Mouse (Mus musculus): ENCODE measurements around the gene Vps13d. TPM values are rescaled to one million over a fixed set of nuclear protein-coding genes. Genes with fewer than 3 reads are reported as not detected.
A peak's percentile ranks its signal among the peaks of the same experiment; 100 is the strongest.

Vps13d gene
- polyA plus RNA-seq, 1 experiment: 23.5 TPM

DNA sequence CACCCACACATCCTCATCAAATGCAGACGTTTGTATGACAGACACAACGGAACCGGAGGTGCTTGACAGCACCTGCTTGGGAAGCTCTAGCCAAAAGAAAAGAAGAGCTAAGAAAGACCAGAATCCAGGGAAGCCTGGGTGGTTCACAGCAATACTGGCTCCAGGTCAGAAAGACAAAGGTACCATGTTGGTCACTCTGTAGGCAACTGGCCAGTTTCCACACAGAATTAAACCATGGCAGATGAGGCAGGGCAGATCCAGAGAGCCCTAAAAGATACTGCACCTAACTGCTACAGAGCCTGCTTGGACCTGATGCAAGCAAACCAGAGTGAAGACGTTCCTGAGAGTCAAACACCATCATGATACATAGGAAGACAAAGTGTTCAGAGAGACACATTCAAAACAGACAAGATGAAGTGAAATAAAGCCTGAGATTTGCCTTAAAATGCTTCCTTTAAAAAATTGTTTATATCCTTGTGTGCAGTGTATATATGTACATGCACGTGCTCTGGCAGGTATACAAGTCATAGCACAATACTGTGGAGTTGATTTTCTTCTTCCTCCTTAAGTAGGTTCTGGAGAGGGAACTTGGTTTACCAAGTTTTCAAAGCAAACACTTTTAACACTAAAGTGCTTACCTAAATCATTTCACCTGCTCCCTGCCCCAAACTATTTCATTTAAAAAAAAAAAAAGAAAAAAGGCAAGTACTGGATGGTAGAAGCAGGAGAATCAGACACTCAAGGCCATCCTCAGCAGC, 44.3 kb downstream of the Vps13d start:
- Histone ChIP-seq H3K4me1 (replicated peaks; ENCODE audit: control insufficient read depth, insufficient read depth, low read length) (no peaks in the 10 kb centered on the region), H3K27ac (ENCODE audit: control insufficient read depth, insufficient read depth, low read length) (no peak overlapping the region), H3K27me3 (ENCODE audit: control insufficient read depth, insufficient read depth, low read length) (no peaks in the 10 kb centered on the region), H3K4me3 (ENCODE audit: control insufficient read depth, insufficient read depth, low read length) (no peak overlapping the region), H3K36me3 (ENCODE audit: control insufficient read depth, insufficient read depth, low read length) (peaks cover 64% of the 10 kb centered on the region)
- DNase-seq: no peak
- 95% methylated on average over 5 of the region's 5 CpGs for WGBS
- no peak for TF ChIP-seq CTCF (IDR thresholded peaks at IDR 0.05; ENCODE audit: borderline replicate concordance, control insufficient read depth, extremely low read depth, insufficient read depth, low read length, poor library complexity)
- TF ChIP-seq POLR2A (IDR thresholded peaks at IDR 0.05; ENCODE audit: control insufficient read depth, extremely low read depth, insufficient read depth, low read length, poor library complexity): no peak

DNA sequence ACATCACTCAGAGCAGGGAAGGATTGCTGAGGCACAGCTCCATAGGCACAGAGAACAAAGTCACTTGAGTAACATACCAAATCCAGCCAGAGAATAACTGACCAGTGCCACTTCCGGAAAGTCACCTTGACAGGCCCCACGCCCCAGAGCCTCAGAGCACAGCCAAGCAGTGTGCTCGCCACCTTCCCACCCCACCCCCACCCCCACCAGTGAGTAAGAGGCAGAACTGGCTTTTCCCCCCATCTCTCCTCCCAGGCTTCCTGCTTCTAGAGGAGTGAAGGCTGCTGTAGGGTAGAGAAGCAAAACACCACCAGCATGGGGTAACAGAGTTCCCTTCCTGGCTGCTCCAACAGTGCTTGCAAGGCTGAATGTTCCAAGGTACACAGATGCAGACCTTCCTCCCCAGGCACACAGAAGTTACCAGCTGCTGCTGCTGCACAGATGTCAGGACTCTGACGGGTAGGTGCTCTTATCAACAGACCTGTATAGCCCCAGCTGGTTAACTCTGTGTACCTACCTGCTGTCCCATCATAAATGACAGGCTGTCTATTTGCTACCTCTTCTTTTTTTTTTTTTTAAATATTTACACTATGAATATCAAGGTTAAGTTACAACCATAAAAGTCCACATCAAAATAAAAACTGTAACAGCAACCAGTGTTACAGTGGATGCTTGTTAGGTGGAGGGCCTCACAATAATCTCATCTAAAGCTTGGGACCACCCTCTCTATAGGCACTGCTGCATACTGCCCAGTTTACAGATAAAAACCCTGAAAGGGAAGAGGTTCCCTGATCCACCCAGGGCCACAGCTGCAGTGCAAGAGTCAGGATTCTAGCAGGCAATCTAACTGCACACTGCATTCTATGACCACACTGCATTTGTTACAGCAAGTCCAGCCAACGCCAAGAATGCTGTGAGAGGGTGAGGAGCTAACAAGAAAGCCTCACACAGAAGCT, 47.5 kb downstream of the Vps13d start:
- no peaks in the 10 kb centered on the region for H3K4me1 ChIP-seq (replicated peaks; ENCODE audit: control insufficient read depth, insufficient read depth, low read length)
- H3K27ac ChIP-seq (ENCODE audit: control insufficient read depth, insufficient read depth, low read length): no peak overlapping the region
- no peaks in the 10 kb centered on the region for H3K27me3 ChIP-seq (ENCODE audit: control insufficient read depth, insufficient read depth, low read length)
- peaks cover 59% of the 10 kb centered on the region for H3K36me3 ChIP-seq (ENCODE audit: control insufficient read depth, insufficient read depth, low read length)
- H3K4me3 ChIP-seq (ENCODE audit: control insufficient read depth, insufficient read depth, low read length): no peak overlapping the region
- DNase-seq: peak; percentile 18
- no peak for TF ChIP-seq POLR2A (IDR thresholded peaks at IDR 0.05; ENCODE audit: control insufficient read depth, extremely low read depth, insufficient read depth, low read length, poor library complexity)
- TF ChIP-seq CTCF (IDR thresholded peaks at IDR 0.05; ENCODE audit: borderline replicate concordance, control insufficient read depth, extremely low read depth, insufficient read depth, low read length, poor library complexity): no peak
- 92% methylated on average over 5 of the region's 5 CpGs for WGBS

DNA sequence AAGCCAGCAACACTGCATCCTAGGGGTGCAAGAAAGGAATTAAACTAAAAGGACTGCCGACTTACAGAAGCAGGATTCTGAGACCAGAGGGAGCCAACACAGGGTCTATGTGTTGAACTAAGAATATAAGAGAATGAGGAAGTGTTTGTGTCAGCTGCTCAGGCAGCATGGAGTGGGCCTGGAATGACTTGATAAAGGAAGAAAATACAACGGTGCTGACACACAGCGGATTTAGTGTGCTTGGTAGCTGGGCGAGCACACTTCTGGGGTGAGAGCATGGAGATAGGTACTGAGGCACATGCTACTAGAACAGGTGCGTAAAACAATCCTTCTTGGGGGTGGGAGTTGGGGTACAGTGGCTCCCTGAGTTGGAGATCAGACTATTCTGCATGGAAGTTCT, 51.3 kb downstream of the Vps13d start:
- TF ChIP-seq CTCF (IDR thresholded peaks at IDR 0.05; ENCODE audit: borderline replicate concordance, control insufficient read depth, extremely low read depth, insufficient read depth, low read length, poor library complexity) (no peak), POLR2A (IDR thresholded peaks at IDR 0.05; ENCODE audit: control insufficient read depth, extremely low read depth, insufficient read depth, low read length, poor library complexity) (no peak)
- no peak overlapping the region for H3K4me3 ChIP-seq (ENCODE audit: control insufficient read depth, insufficient read depth, low read length)
- H3K27ac ChIP-seq (ENCODE audit: control insufficient read depth, insufficient read depth, low read length): no peak overlapping the region
- no peak for DNase-seq
- WGBS: 84% methylated on average over 5 of the region's 5 CpGs
- no peaks in the 10 kb centered on the region for H3K27me3 ChIP-seq (ENCODE audit: control insufficient read depth, insufficient read depth, low read length)
- peaks cover 76% of the 10 kb centered on the region for H3K36me3 ChIP-seq (ENCODE audit: control insufficient read depth, insufficient read depth, low read length)
- no peaks in the 10 kb centered on the region for H3K4me1 ChIP-seq (replicated peaks; ENCODE audit: control insufficient read depth, insufficient read depth, low read length)

DNA sequence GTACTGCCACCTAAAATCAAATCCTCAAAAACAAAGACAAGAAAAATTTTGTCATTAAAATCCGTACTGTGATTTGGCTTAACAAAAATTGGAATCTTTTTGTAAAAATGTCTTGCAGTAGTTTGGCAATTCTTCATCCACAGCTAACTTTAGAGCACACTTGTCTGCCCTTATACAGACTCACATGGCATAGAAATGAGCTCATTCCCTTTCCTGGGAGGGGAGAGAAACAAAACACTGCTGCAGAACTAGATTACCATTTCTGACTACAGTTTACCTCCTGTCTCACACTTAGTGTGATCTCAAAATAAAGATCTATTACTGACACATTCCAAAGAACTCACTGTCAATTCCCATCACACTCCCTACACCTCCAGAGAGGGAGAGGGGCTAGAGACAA, 58.1 kb downstream of the Vps13d start:
- H3K36me3 ChIP-seq (ENCODE audit: control insufficient read depth, insufficient read depth, low read length): peaks cover 80% of the 10 kb centered on the region
- no peak overlapping the region for H3K27ac ChIP-seq (ENCODE audit: control insufficient read depth, insufficient read depth, low read length)
- no peak for TF ChIP-seq CTCF (IDR thresholded peaks at IDR 0.05; ENCODE audit: borderline replicate concordance, control insufficient read depth, extremely low read depth, insufficient read depth, low read length, poor library complexity)
- H3K4me3 ChIP-seq (ENCODE audit: control insufficient read depth, insufficient read depth, low read length): no peak overlapping the region
- H3K4me1 ChIP-seq (replicated peaks; ENCODE audit: control insufficient read depth, insufficient read depth, low read length): no peaks in the 10 kb centered on the region
- H3K27me3 ChIP-seq (ENCODE audit: control insufficient read depth, insufficient read depth, low read length): no peaks in the 10 kb centered on the region
- no peak for DNase-seq
- WGBS: 93% methylated on average over 1 of the region's 1 CpGs

DNA sequence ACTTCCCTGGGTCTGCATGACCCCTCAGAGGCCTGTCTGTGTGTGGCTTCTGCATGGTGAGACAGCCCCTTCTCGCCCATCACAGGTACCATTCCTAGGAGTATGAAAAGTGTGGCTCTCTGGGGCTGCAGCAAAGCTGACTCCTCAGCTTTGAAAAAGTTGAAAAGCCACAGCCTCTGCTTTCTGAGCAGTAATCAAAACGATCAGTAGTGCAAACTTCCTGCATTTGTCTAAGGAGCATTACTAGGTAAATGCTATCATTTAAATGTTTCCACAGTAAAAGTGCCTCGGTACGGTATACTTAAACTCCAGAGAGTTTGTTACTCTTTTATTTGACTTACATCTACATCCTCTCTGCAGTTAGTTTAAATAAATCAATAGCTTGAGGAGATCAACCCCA, 59.3 kb downstream of the Vps13d start:
- TF ChIP-seq POLR2A (IDR thresholded peaks at IDR 0.05; ENCODE audit: control insufficient read depth, extremely low read depth, insufficient read depth, low read length, poor library complexity) (no peak), CTCF (IDR thresholded peaks at IDR 0.05; ENCODE audit: borderline replicate concordance, control insufficient read depth, extremely low read depth, insufficient read depth, low read length, poor library complexity) (no peak)
- WGBS: 69% methylated on average over 4 of the region's 4 CpGs
- Histone ChIP-seq H3K27ac (ENCODE audit: control insufficient read depth, insufficient read depth, low read length) (no peak overlapping the region), H3K36me3 (ENCODE audit: control insufficient read depth, insufficient read depth, low read length) (peaks cover 80% of the 10 kb centered on the region), H3K4me3 (ENCODE audit: control insufficient read depth, insufficient read depth, low read length) (no peak overlapping the region), H3K27me3 (ENCODE audit: control insufficient read depth, insufficient read depth, low read length) (no peaks in the 10 kb centered on the region), H3K4me1 (replicated peaks; ENCODE audit: control insufficient read depth, insufficient read depth, low read length) (no peaks in the 10 kb centered on the region)
- no peak for DNase-seq

DNA sequence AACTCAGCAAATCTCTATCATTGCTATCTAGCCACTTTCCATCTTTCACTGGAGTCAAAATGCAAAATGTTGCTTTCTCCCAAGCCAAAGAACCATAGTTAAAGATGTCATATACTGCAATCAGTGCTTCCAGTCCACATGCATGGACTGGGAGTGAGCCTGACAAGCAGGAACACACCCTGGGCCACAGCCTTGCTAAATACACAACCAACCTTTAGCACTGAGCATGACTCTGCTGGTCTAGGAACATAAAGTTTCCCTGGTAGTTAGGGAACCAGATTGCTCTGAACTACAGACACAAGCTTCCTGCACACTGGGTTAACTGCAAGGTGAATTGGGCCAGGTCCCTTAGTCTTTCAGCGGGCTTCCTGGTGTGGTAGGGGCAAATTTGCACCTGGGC, 64.0 kb downstream of the Vps13d start:
- H3K27me3 ChIP-seq (ENCODE audit: control insufficient read depth, insufficient read depth, low read length): no peaks in the 10 kb centered on the region
- TF ChIP-seq CTCF (IDR thresholded peaks at IDR 0.05; ENCODE audit: borderline replicate concordance, control insufficient read depth, extremely low read depth, insufficient read depth, low read length, poor library complexity) (no peak), POLR2A (IDR thresholded peaks at IDR 0.05; ENCODE audit: control insufficient read depth, extremely low read depth, insufficient read depth, low read length, poor library complexity) (no peak)
- no peak overlapping the region for H3K27ac ChIP-seq (ENCODE audit: control insufficient read depth, insufficient read depth, low read length)
- no peak overlapping the region for H3K4me3 ChIP-seq (ENCODE audit: control insufficient read depth, insufficient read depth, low read length)
- peaks cover 2% of the 10 kb centered on the region; the same call in 1 of the 2 replicates for H3K4me1 ChIP-seq (replicated peaks; ENCODE audit: control insufficient read depth, insufficient read depth, low read length)
- peaks cover 68% of the 10 kb centered on the region for H3K36me3 ChIP-seq (ENCODE audit: control insufficient read depth, insufficient read depth, low read length)
- 89% methylated on average over 1 of the region's 1 CpGs for WGBS
- DNase-seq: no peak
